25 mouse cellular contexts compared by ENCODE assay signal in genomic region chr16:10058094-10058493, GRCm38 (mm10).
DNase-seq lines count a peak whose midpoint lies in the region; ATAC-seq and TF ChIP-seq lines count a peak whose summit lies in the region.
"Had no signal": no experiment of that assay in that cellular context is flagged by ENCODE, and none has a peak within 500 bp of the region (broad histone marks: within the 10 kb centered on the region; RNA-seq: fewer than 3 reads in every experiment).

No protein-coding gene starts in this region.

- H3K27ac ChIP-seq in hindbrain, embryonic 15.5 days (replicated peaks), result no peak overlapping the region
- H3K27ac ChIP-seq in hindbrain, embryonic 10.5 days, result no peak overlapping the region
- H3K27ac ChIP-seq in limb, embryonic 14.5 days (replicated peaks; ENCODE audit: low read depth, low read length), result no peak overlapping the region
- H3K27ac ChIP-seq in limb, embryonic 10.5 days, result no peak overlapping the region
- H3K27ac ChIP-seq: kidney, postnatal 0 days; limb, embryonic 13.5 days; liver, embryonic 12.5 days; midbrain, embryonic 12.5 days had no signal

- H3K36me3 ChIP-seq in hindbrain, embryonic 15.5 days, result no peaks in the 10 kb centered on the region
- no peaks in the 10 kb centered on the region for H3K36me3 ChIP-seq in hindbrain, embryonic 10.5 days
- H3K36me3 ChIP-seq in limb, embryonic 14.5 days (ENCODE audit: control insufficient read depth, insufficient read depth, low read length), result no peaks in the 10 kb centered on the region
- no peaks in the 10 kb centered on the region for H3K36me3 ChIP-seq in limb, embryonic 10.5 days
- H3K36me3 ChIP-seq: limb, embryonic 13.5 days; liver, embryonic 12.5 days; midbrain, embryonic 12.5 days had no signal

- 62% methylated on average over 4 of the region's 4 CpGs for WGBS in hindbrain, embryonic 15.5 days
- WGBS in hindbrain, embryonic 10.5 days, result 80% methylated on average over 4 of the region's 4 CpGs
- WGBS in limb, embryonic 14.5 days, result 80% methylated on average over 4 of the region's 4 CpGs
- 81% methylated on average over 4 of the region's 4 CpGs for WGBS in limb, embryonic 10.5 days

- no peak for DNase-seq in hindbrain, embryonic 10.5 days (ENCODE audit: low spot score)
- peak; percentile 14 for DNase-seq in limb, embryonic 14.5 days (ENCODE audit: low spot score)
- DNase-seq in limb, embryonic 10.5 days (ENCODE audit: low spot score), result no peak
- DNase-seq in lung, postnatal 10 days, result peak; percentile 6
- no peak for DNase-seq in lung, postnatal 25 days (ENCODE audit: low spot score)
- DNase-seq in urinary bladder, adult 2 months (ENCODE audit: low spot score), result no peak
- DNase-seq: adrenal gland, adult 8-10 months; B cell, adult 2 months; cerebellum, adult 11 months; gastrocnemius, postnatal 14 days; heart, postnatal 14 days; kidney, adult 8-10 months; kidney, postnatal 4 days; layer of hippocampus, adult 9-11 months; liver, postnatal 0 days; thymus, adult 2 months; thymus, postnatal 36 days had no signal

- H3K27me3 ChIP-seq in hindbrain, embryonic 15.5 days, result no peaks in the 10 kb centered on the region
- H3K27me3 ChIP-seq in hindbrain, embryonic 10.5 days (ENCODE audit: insufficient read depth, poor library complexity, severe bottlenecking), result no peaks in the 10 kb centered on the region
- no peaks in the 10 kb centered on the region for H3K27me3 ChIP-seq in limb, embryonic 14.5 days (ENCODE audit: control insufficient read depth, insufficient read depth, low read length)
- no peaks in the 10 kb centered on the region for H3K27me3 ChIP-seq in limb, embryonic 10.5 days (ENCODE audit: low read depth, poor library complexity, severe bottlenecking)
- H3K27me3 ChIP-seq: limb, embryonic 13.5 days; liver, embryonic 12.5 days; megakaryocyte, embryonic 14.5 days; midbrain, embryonic 12.5 days had no signal

- H3K4me1 ChIP-seq in hindbrain, embryonic 15.5 days (replicated peaks), result no peaks in the 10 kb centered on the region
- H3K4me1 ChIP-seq in hindbrain, embryonic 10.5 days (replicated peaks), result no peaks in the 10 kb centered on the region
- no peaks in the 10 kb centered on the region for H3K4me1 ChIP-seq in limb, embryonic 14.5 days (ENCODE audit: control insufficient read depth, insufficient read depth, low read length)
- no peaks in the 10 kb centered on the region for H3K4me1 ChIP-seq in limb, embryonic 10.5 days
- H3K4me1 ChIP-seq: limb, embryonic 13.5 days; liver, embryonic 12.5 days; megakaryocyte, embryonic 14.5 days; midbrain, embryonic 12.5 days had no signal

- 0 out of 2 replicates have a peak, but pooled peaks have one; percentile 23 for ATAC-seq in hindbrain, embryonic 15.5 days (ENCODE audit: low FRiP score, low read depth)
- ATAC-seq in limb, embryonic 14.5 days (ENCODE audit: low FRiP score, low read depth), result no peak
- ATAC-seq: forebrain, embryonic 14.5 days; intestine, embryonic 16.5 days; liver, embryonic 12.5 days; liver, postnatal 0 days had no signal

- H3K9me3 ChIP-seq in hindbrain, embryonic 15.5 days, result no peaks in the 10 kb centered on the region
- H3K9me3 ChIP-seq in hindbrain, embryonic 10.5 days, result no peaks in the 10 kb centered on the region
- H3K9me3 ChIP-seq in limb, embryonic 14.5 days (ENCODE audit: control insufficient read depth, low read length), result no peaks in the 10 kb centered on the region
- H3K9me3 ChIP-seq in limb, embryonic 10.5 days (replicated peaks), result no peaks in the 10 kb centered on the region
- H3K9me3 ChIP-seq: limb, embryonic 13.5 days; liver, embryonic 12.5 days; midbrain, embryonic 12.5 days had no signal

- no peak overlapping the region for H3K4me3 ChIP-seq in hindbrain, embryonic 15.5 days
- H3K4me3 ChIP-seq in hindbrain, embryonic 10.5 days, result no peak overlapping the region
- H3K4me3 ChIP-seq in limb, embryonic 14.5 days (replicated peaks; ENCODE audit: low read length), result no peak overlapping the region
- H3K4me3 ChIP-seq in limb, embryonic 10.5 days, result no peak overlapping the region
- H3K4me3 ChIP-seq: limb, embryonic 13.5 days; liver, embryonic 12.5 days; megakaryocyte, embryonic 14.5 days; midbrain, embryonic 12.5 days had no signal

- no peak for TF ChIP-seq POLR2A in limb, embryonic 14.5 days (IDR thresholded peaks at IDR 0.05; ENCODE audit: borderline replicate concordance, extremely low read depth, insufficient read depth, insufficient read length)

- no peak overlapping the region for H3K9ac ChIP-seq in hindbrain, embryonic 15.5 days
- no peak overlapping the region for H3K9ac ChIP-seq in limb, embryonic 14.5 days (ENCODE audit: low read depth, low read length, severe bottlenecking)
- H3K9ac ChIP-seq: limb, embryonic 13.5 days; liver, embryonic 12.5 days; liver, postnatal 0 days; midbrain, embryonic 12.5 days had no signal

- no peak overlapping the region for H3K4me2 ChIP-seq in hindbrain, embryonic 15.5 days
- no peak overlapping the region for H3K4me2 ChIP-seq in limb, embryonic 14.5 days (replicated peaks; ENCODE audit: low read depth, low read length, severe bottlenecking)
- H3K4me2 ChIP-seq: limb, embryonic 13.5 days; liver, embryonic 12.5 days; midbrain, embryonic 12.5 days had no signal

Comparison
In these comparisons a context has a peak if more than half of its experiments do, and no peak if none do; other contexts are left out.
1. DNase-seq: peak in limb, embryonic 14.5 days (single experiment) and lung, postnatal 10 days (single experiment); none in hindbrain, embryonic 10.5 days (single experiment), limb, embryonic 10.5 days (single experiment), lung, postnatal 25 days (single experiment) and urinary bladder, adult 2 months (single experiment).